Mouse (Mus musculus): ENCODE data around the gene Socs2.

GRCm38 (mm10) chr10:95411139-95411538 is 5.8 kb downstream of the Socs2 start:
- TF ChIP-seq CTCF (IDR thresholded peaks at IDR 0.05; ENCODE audit: low read depth) (no peak), EP300 (IDR thresholded peaks at IDR 0.05; ENCODE audit: low read depth) (no peak)
